Mouse (Mus musculus) embryonic stem cell, embryonic (primary cell): ENCODE measurements at regions not wholly inside any gene's neighbourhood (a gene's known extent, or its start where the extent isn't known, plus 50 kb on each side); places are given as distances from the start of the nearest gene placed in this dataset.

Experiments
- CTCF ChIA-PET, 4 experiments: fragments of 300-600 bp in 2 of 4; fragments of 350-600 bp in 2 of 4; sonication (Branson Sonifier 250); formaldehyde crosslinking; loops; one replicate each; lab custom pipeline; 2022; ENCODE audit warnings: inconsistent platforms in 2 of 4; lab: Charles Lee
- POLR2A ChIA-PET, 4 experiments: fragments of 300-600 bp in 2 of 4; fragments of 350-600 bp in 2 of 4; sonication (Branson Sonifier 250); formaldehyde crosslinking; loops; one replicate each; lab custom pipeline; 2022; ENCODE audit warnings: antibody characterized with exemption in 4 of 4, inconsistent platforms in 1 of 4; lab: Charles Lee

- CTCF ChIA-PET: no interaction called here
- POLR2A ChIA-PET: interaction anchor here in 1 of 4 experiments (0.9 kb wide), 1 partner anchor 102 kb away, joined by 3 read pairs; no protein-coding TSS in a partner anchor
These were observed 116.7 kb upstream of the Sulf2 start for GRCm38 (mm10) chr2:166272190-166272543.

GRCm38 (mm10) chr2:166271373-166272189 is 116.1 kb upstream of the Sulf2 start:
- CTCF ChIA-PET: no interaction called here
- POLR2A ChIA-PET: interaction anchor here in 1 of 4 experiments (0.9 kb wide), 1 partner anchor 102 kb away, joined by 3 read pairs; no protein-coding TSS in a partner anchor

GRCm38 (mm10) chr2:166270007-166270406 is 114.5 kb upstream of the Sulf2 start:
- ChIA-PET CTCF (no interaction called here), POLR2A (interaction anchor here in 1 of 4 experiments (7.0 kb wide), 1 partner anchor 15 kb away, joined by 30 read pairs; no protein-coding TSS in a partner anchor)

DNA sequence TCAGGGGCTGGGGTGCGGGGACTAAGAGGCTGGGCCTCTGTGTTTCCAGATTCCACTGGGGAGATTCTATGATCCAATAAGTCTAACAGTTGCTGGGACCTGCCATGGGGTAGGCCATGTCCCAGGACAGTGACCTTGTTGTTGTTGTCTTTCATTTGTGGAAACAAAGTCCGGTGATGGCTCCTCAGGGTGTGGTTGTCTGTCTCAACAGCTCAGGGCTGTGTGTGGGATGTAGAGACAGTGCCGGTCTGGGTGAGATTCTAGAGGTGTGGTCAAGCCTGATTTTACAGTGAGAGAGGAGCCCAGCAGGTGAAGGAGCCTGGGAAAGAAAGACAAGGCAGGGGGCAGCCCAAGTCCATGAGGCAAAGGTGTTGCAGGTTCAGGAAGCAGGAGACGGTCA is 111.5 kb upstream of the Sulf2 start:
- ChIA-PET CTCF (interaction anchor here in 3 of 4 experiments (0.5 to 0.8 kb wide), 4 partner anchors 12 to 287 kb away, joined by 3 to 6 read pairs (median 4); no protein-coding TSS in a partner anchor), POLR2A (interaction anchor here in 3 of 4 experiments (0.6 to 7.0 kb wide), 16 partner anchors 9 to 457 kb away, joined by 3 to 30 read pairs (median 4); no protein-coding TSS in a partner anchor)

DNA sequence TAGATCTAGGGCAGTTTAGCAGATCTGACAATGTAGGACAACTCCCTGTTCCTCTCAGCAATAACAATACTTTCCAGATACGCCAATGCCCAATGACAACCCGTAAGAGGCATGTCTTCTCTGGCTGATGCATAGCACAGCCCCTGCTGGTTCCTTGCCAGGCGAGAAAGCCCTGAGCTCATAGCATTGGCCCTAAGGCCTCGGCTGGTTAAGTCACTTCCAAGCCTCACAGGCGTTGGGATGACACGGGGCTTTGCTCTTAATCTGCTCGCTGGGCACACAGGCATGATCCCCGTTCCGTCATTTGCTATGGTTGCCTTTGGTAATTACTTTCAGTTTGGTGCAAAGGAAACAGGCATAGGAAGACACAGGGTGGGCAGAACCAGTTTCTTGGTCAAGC is 111.0 kb upstream of the Sulf2 start:
- ChIA-PET POLR2A (interaction anchor here in 3 of 4 experiments (0.6 to 7.0 kb wide), 18 partner anchors 9 to 457 kb away, joined by 3 to 30 read pairs (median 4); partner anchors contain the start of gene Sulf2 (in 2 of the 3)), CTCF (interaction anchor here in 2 of 4 experiments (0.5 to 0.8 kb wide), 3 partner anchors 11 to 32 kb away, joined by 3 to 6 read pairs (median 3); no protein-coding TSS in a partner anchor)

DNA sequence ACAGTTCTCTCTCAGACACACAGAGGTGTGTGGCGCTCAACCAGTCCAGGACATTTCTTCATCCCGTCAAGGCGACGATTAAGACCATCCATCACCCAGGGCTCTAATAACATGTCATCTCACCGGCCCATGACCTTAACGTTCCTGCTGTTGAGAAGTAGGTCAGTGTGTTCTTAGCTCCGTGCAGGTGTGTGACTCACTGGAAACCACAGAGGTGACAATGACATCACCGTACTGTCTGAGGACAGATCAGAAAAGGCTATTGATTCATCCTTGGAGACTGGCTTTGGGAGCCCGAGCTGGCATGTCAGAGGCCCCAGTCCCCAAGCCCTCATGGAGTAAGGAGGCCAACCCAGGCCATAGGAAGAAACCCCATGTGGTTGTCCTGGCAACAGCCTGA is 109.3 kb upstream of the Sulf2 start:
- ChIA-PET CTCF (no interaction called here), POLR2A (interaction anchor here in 2 of 4 experiments (1.0 to 7.0 kb wide), 7 partner anchors 9 to 138 kb away, joined by 3 to 30 read pairs (median 3); partner anchors contain the start of gene Sulf2 (in 1 of the 2))

DNA sequence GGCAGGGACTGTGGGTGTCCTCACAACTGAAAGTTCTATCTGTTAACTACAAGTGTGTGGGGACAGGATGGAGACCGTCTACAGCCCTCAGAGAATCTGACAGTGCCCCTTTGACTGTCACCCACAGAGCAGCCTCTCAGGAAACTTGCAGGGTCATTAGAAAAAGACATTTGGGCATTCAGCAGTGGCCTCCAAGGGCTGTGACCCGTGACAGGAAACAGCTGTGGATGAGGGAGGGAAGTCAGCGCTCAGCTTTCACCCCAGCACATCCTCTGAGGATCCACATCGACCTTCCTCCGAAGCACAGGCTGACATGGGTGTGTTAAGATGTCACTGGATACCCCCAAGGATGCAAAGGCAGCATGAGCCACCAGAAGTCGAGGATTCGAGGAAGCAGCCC is 106.3 kb upstream of the Sulf2 start:
- CTCF ChIA-PET: interaction anchor here in 1 of 4 experiments (0.7 kb wide), 1 partner anchor 180 kb away, joined by 3 read pairs; no protein-coding TSS in a partner anchor
- POLR2A ChIA-PET: interaction anchor here in 2 of 4 experiments (0.8 to 1.5 kb wide), 2 partner anchors 158 to 490 kb away, joined by 3 to 4 read pairs; no protein-coding TSS in a partner anchor

- POLR2A ChIA-PET: interaction anchor here in 2 of 4 experiments (0.6 to 1.6 kb wide), 11 partner anchors 8 to 489 kb away, joined by 3 to 10 read pairs (median 3); partner anchors contain the start of gene Sulf2 (in 1 of the 2)
- CTCF ChIA-PET: interaction anchor here in 2 of 4 experiments (0.7 to 1.5 kb wide), 2 partner anchors 179 kb away, joined by 3 read pairs; no protein-coding TSS in a partner anchor
These were observed 105.6 kb upstream of the Sulf2 start for GRCm38 (mm10) chr2:166261065-166261464.

DNA sequence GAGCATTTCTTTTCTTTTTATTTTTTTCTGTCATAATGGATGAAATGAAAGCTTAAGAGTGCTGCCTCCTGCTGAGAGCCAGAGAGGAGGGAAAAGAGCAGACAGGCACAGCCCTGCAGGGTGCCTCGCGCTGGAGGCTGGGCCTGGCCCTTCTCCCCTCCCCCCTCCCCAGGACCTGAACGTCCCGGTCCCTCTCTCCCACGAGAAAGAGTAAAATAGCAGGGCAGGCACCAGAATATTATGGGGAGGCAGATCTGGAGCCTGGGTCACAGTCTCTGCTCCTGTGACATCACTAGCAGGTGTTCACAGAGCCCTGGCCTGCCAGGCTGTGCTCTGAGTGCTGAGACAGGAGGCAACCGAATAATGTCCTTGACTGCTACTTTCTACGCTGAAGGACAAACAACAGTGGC is 103.3 kb upstream of the Sulf2 start:
- ChIA-PET CTCF (no interaction called here), POLR2A (interaction anchor here in 2 of 4 experiments (0.7 to 2.9 kb wide), 7 partner anchors 18 to 384 kb away, joined by 3 to 10 read pairs (median 4); no protein-coding TSS in a partner anchor)

DNA sequence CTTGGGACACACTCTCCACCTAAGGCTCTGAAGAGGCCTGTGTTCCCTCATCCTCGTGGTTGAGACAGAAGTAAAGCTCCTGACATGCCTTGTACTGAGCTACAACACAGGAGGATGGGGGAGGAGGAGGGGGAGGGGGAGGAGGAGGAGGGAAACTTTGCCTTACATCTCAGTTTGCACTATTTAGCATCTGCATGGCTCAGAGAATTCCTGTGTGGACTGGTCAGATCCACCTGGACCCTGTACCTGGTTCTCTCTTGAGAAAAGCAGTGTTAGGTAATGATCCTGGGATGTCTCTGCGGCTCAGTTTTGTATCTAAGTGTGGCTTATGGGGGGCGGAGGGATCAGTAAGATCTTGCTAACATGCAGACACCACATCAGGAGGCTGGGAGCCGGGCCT is 102.2 kb upstream of the Sulf2 start:
- ChIA-PET CTCF (interaction anchor here in 1 of 4 experiments (1.8 kb wide), 1 partner anchor 73 kb away, joined by 4 read pairs; no protein-coding TSS in a partner anchor), POLR2A (interaction anchor here in 3 of 4 experiments (0.6 to 2.9 kb wide), 21 partner anchors 9 to 807 kb away, joined by 3 to 9 read pairs (median 4); no protein-coding TSS in a partner anchor)

DNA sequence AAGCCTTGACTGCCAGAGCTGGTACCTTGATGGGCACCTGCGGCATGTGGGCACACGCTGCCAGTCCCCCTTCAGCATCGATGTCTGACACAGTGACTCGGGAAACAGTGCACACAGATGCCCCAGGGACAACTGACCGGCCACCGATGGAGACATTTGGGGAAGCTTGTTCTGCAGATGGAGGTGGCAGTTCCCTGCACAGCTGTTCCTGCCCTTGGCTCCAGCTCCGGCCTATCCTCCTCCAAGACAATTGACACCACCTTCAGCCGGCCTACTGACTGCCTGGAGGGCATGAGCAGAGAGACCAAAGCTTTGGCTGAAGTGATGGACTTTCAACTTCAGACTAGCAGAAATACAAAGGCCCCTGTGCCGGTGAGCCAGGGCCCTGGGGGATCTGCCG is 100.7 kb upstream of the Sulf2 start:
- POLR2A ChIA-PET: interaction anchor here in 3 of 4 experiments (0.7 to 4.2 kb wide), 16 partner anchors 10 to 181 kb away, joined by 3 to 30 read pairs (median 4); partner anchors contain the start of gene Sulf2 (in 1 of the 3)
- CTCF ChIA-PET: interaction anchor here in 2 of 4 experiments (0.6 to 1.8 kb wide), 3 partner anchors 72 to 462 kb away, joined by 3 to 17 read pairs (median 4); no protein-coding TSS in a partner anchor

DNA sequence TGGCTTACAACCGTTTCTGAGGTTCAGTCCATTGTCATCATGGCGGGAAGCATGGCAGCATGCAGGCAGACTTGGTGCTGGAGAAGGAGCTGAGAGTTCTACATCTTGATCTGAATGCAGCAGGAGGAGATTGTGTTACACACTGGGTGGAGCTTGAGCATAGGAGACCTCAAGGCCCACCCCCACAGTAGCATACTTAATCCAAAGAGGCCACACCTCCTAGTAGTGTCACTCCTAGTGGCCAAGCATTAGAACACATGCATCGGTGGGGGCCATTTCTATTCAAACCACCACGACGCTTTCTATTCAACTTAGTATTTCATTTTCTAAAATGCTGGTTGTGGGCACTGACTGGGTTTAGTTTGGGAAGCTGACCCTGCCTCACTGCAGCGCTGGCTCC is 99.1 kb upstream of the Sulf2 start:
- CTCF ChIA-PET: interaction anchor here in 3 of 4 experiments (0.5 to 1.5 kb wide), 10 partner anchors 12 to 677 kb away, joined by 3 to 6 read pairs (median 3); no protein-coding TSS in a partner anchor
- POLR2A ChIA-PET: interaction anchor here in 3 of 4 experiments (0.6 to 4.2 kb wide), 26 partner anchors 10 to 707 kb away, joined by 3 to 30 read pairs (median 3); partner anchors contain the start of gene Sulf2 (in 2 of the 3)

GRCm38 (mm10) chr2:166252107-166252506 is 96.6 kb upstream of the Sulf2 start:
- CTCF ChIA-PET: interaction anchor here in 2 of 4 experiments (0.6 to 1.0 kb wide), 3 partner anchors 58 to 400 kb away, joined by 3 read pairs; no protein-coding TSS in a partner anchor

GRCm38 (mm10) chr2:166251421-166251820 is 96.0 kb upstream of the Sulf2 start:
- CTCF ChIA-PET: interaction anchor here in 3 of 4 experiments (0.6 to 1.2 kb wide), 3 partner anchors 57 to 399 kb away, joined by 3 read pairs; partner anchors contain the start of gene Sulf2 (in 1 of the 3)

More at GRCm38 (mm10) chr2:166252107-166252506, 96.6 kb upstream of the Sulf2 start:
- POLR2A ChIA-PET: interaction anchor here in 3 of 4 experiments (0.6 to 4.1 kb wide), 30 partner anchors 9 to 523 kb away, joined by 3 to 13 read pairs (median 4); partner anchors contain the start of gene Sulf2 (in 1 of the 3)

DNA sequence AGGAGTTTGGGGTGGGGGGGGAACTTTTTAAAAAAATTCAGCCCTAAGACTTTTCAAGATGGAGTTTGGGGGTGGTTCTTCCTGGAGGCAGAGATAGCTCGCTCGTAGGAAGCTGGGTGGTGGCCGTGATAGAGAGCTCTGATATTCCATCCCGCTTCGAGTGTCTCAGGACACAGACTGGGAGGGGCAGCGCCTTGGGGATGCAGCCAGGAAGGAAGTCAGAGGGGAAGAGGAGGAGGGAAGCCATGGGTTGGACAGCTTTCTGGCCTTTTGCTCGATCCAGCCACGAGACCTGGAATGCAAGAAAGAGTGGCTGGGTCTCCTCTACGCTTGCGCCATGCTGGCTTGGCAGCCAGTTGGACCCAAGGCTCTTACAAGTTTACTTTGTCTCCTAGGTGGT is 95.1 kb upstream of the Sulf2 start:
- ChIA-PET POLR2A (interaction anchor here (0.5 to 4.1 kb wide), 11 partner anchors 10 to 93 kb away, joined by 3 to 10 read pairs (median 3); no protein-coding TSS in a partner anchor), CTCF (interaction anchor here in 2 of 4 experiments (0.6 to 1.2 kb wide), 2 partner anchors 47 to 96 kb away, joined by 3 read pairs; partner anchors contain the start of gene Sulf2 (in 1 of the 2))

More at GRCm38 (mm10) chr2:166251421-166251820, 96.0 kb upstream of the Sulf2 start:
- POLR2A ChIA-PET: interaction anchor here in 3 of 4 experiments (0.8 to 4.1 kb wide), 26 partner anchors 8 to 102 kb away, joined by 3 to 13 read pairs (median 4); partner anchors contain the start of gene Sulf2 (in 1 of the 3)

- ChIA-PET CTCF (no interaction called here), POLR2A (interaction anchor here in 2 of 4 experiments (0.9 to 4.1 kb wide), 8 partner anchors 10 to 154 kb away, joined by 3 to 10 read pairs (median 4); no protein-coding TSS in a partner anchor)
These were observed 94.0 kb upstream of the Sulf2 start for GRCm38 (mm10) chr2:166249338-166249950.
